Mouse (Mus musculus) embryonic stem cell, embryonic (primary cell): ENCODE measurements around the gene Rab37.

Experiments used
- CTCF ChIA-PET, 4 experiments: fragments of 300-600 bp in 2 of 4; fragments of 350-600 bp in 2 of 4; sonication (Branson Sonifier 250); formaldehyde crosslinking; loops; one replicate each; lab custom pipeline; 2022; ENCODE audit warnings: inconsistent platforms in 2 of 4; lab: Charles Lee
- POLR2A ChIA-PET, 4 experiments: fragments of 300-600 bp in 2 of 4; fragments of 350-600 bp in 2 of 4; sonication (Branson Sonifier 250); formaldehyde crosslinking; loops; one replicate each; lab custom pipeline; 2022; ENCODE audit warnings: antibody characterized with exemption in 4 of 4, inconsistent platforms in 1 of 4; lab: Charles Lee

Rab37 gene

DNA sequence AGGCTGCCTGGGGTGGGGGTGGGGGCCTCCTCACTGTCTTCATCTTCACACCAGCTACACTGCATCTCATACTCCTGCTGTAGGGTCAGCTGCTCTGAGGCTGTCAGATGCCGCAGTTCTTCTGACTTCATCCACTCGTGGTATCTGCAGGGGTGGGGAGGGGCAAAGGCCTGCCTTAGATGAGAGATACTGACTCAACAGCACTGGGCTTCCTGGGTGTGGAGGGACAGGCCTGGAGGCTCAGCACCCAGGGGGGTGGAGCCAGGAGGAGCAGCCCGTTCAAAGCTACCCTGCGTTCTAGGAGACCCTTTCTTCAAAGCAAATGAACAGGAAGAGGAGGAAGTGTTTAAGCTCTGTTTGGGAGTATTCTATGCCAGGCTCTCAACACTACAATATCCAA is 93.7 kb downstream of the Rab37 start:
- POLR2A ChIA-PET: interaction anchor here in 2 of 4 experiments (0.9 to 8.0 kb wide), 4 partner anchors 11 to 278 kb away, joined by 3 to 57 read pairs (median 12); partner anchors contain the start of genes Slc9a3r1 (in 2 of the 2) and Slc16a5 (in 1 of the 2)

DNA sequence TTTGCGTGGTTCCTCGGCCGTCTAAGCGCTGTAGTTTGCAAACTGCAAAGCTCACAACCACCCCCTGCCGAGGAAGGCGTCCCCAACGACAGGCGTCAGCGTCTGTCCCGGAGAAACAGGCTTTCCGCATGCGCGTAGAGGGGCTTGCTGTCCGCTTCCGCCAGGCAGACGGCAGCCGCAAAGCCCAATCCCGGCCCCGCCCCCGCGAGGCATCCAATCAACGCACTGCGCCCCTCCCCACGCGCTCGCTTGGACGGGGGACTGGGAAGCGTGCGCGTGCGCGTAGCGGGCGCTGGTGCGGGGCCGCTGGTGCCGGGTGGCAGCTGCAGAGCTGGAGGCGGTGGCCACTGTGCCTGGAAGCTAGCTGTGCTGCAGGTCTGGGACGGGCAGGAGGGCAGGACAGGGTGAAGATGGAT is 96.0 kb downstream of the Rab37 start, which contains the start of gene Tmem104:
TSS of gene Tmem104 (plus strand) at position 264 of the 416 bp plus-strand sequence.
- ChIA-PET POLR2A (interaction anchor here (0.5 to 8.0 kb wide), 30 partner anchors 9 to 349 kb away, joined by 3 to 57 read pairs (median 4); partner anchors contain the start of genes Slc9a3r1 (in 4 of the 4), Fdxr (in 3 of the 4), Grin2c (in 2 of the 4) and Jpt1 (in 1 of the 4)), CTCF (interaction anchor here in 3 of 4 experiments (0.6 to 2.2 kb wide), 10 partner anchors 14 to 322 kb away, joined by 3 to 13 read pairs (median 6); partner anchors contain the start of gene Slc9a3r1 (in 1 of the 3))

More for the DNA sequence above, 93.7 kb downstream of the Rab37 start:
- CTCF ChIA-PET: interaction anchor here in 2 of 4 experiments (0.6 to 1.4 kb wide), 4 partner anchors 17 to 367 kb away, joined by 3 to 4 read pairs (median 4); no protein-coding TSS in a partner anchor

DNA sequence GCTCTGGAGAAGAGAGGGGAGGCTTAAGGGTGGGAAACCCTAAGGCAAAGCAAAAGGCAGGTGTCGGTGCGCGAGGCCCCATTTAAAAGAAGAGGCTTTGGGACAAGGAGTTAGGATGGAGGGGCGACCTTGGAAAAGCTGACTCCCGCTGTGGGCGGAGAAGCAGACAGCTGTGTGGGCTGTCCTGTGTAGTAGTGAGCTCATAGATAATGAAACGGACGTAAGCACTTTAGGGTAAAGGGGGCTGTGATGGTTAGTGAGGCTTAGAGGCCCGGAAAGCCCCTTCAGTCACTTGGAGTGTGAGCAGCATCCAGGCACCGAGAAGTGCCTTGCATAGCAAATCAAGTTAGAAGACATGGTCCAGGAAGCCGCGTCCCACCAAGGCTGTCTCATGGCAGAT is 96.5 kb downstream of the Rab37 start, which contains the start of gene Nat9:
TSS of gene Nat9 (minus strand) at position 167 of the 400 bp plus-strand sequence.
- ChIA-PET CTCF (interaction anchor here in 3 of 4 experiments (0.8 to 2.2 kb wide), 9 partner anchors 14 to 311 kb away, joined by 3 to 13 read pairs (median 6); partner anchors contain the start of gene Slc9a3r1 (in 1 of the 3)), POLR2A (interaction anchor here in 3 of 4 experiments (0.6 to 8.0 kb wide), 32 partner anchors 10 to 349 kb away, joined by 3 to 57 read pairs (median 4); partner anchors contain the start of genes Fdxr (in 3 of the 3), Slc9a3r1 (in 3 of the 3), Grin2c (in 2 of the 3) and Jpt1 (in 1 of the 3))

DNA sequence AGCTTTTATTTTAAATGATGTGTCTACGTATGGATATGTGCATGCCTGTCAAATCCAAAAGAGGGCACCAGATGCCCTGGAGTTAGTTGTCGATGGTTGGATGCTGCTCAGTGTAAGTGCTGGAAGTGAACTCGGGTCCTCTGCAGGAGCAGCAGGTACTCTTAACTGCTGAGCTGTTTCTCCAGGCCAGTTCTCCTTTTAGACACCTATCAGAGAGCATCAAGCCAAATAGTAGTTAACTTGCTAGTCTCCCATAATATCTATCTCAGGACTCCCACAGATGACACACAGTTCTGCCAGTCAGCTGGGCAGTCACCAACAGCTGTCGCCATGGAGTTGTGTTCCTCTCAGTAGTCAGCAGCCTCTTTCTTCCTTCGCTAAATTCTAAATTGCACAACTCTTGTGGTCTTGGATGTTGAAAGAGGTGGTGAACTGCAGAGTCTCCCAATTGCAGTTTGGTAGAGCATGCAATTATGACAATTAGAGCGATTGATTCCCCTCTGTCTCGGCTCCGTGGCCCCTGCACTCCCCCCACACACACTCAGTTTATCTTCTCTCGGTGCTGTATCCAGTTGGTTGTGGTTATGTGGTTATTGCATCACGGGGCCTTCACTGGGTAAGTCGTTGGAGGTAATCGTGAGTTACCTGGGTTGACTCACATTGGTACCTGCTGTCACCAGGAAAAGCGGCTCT is 97.5 kb downstream of the Rab37 start:
- ChIA-PET CTCF (interaction anchor here in 3 of 4 experiments (1.2 to 2.2 kb wide), 4 partner anchors 13 to 310 kb away, joined by 3 to 13 read pairs (median 8); no protein-coding TSS in a partner anchor), POLR2A (interaction anchor here in 3 of 4 experiments (0.6 to 8.0 kb wide), 10 partner anchors 18 to 635 kb away, joined by 3 to 57 read pairs (median 6); partner anchors contain the start of genes Slc9a3r1 (in 2 of the 3) and Fdxr (in 1 of the 3))

DNA sequence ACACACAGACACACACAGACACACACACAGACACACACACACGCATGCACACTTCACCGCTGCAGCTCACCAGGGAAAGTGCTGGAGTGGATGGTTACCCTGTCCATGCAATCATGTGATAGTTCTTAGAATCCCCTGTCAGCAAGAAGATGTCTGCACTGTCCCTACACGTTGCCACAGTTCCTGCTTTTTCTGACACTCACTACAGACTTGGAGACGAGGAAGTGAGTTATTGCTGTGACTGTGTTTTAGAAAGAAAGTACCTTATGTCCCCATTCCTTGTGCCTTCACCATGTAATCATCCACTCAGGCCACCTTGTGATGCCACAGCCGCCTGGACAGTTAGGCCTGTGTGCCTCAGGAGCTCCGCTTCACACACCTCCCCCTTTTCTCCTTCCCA is 98.1 kb downstream of the Rab37 start:
- POLR2A ChIA-PET: interaction anchor here in 2 of 4 experiments (0.6 to 2.6 kb wide), 5 partner anchors 25 to 635 kb away, joined by 3 to 10 read pairs (median 4); partner anchors contain the start of genes Fdxr (in 1 of the 2) and Slc9a3r1 (in 1 of the 2)
- CTCF ChIA-PET: interaction anchor here in 2 of 4 experiments (1.0 kb wide), 2 partner anchors 13 to 26 kb away, joined by 4 to 5 read pairs; partner anchors contain the start of gene Slc9a3r1 (in 1 of the 2)

DNA sequence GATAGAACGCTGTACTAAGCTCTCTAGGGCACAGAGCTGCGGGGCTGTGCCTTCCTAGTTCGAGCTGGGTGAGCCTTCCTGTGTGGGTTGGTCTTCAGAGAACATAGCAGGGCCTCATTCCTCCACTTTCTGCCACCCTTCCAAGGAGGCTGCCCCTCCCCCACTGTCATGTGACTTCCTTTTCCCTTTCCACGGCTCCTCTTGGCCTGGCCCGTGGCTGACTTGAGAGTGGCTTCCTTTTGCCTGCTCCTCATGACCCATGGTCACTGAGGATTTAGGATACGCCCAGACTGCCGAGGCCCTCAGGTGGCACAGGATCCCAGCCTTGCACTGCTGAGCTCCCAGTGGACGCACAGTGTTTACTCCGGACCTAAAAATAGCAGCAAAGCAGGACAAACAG is 100.9 kb downstream of the Rab37 start:
- POLR2A ChIA-PET: interaction anchor here in 3 of 4 experiments (0.5 to 1.6 kb wide), 9 partner anchors 10 to 1859 kb away, joined by 3 to 5 read pairs (median 3); partner anchors contain the start of genes Fdxr (in 2 of the 3) and Slc9a3r1 (in 1 of the 3)
- CTCF ChIA-PET: interaction anchor here (0.6 to 2.1 kb wide), 7 partner anchors 10 to 127 kb away, joined by 3 to 8 read pairs (median 4); partner anchors contain the start of gene Slc9a3r1 (in 1 of the 4)

DNA sequence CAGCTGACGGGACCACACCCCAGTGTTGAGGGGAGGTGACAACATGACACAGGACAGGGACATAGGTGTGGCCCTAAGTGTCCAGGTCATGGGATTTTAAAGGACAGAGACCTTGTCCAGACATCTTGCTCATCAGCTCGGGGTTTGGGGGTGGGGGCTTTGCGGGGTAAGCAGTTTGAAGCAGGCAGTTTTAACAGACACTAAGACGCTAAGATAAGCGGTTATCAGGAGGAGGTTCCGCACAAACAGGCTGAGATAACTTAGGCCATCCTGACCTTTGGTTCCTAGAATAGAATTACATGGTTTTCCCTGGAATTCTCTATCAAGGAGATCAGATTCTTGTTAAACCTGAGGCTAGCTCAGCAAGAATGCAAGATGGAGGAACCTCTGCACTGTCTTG is 103.5 kb downstream of the Rab37 start:
- ChIA-PET CTCF (interaction anchor here in 2 of 4 experiments (0.6 to 1.1 kb wide), 4 partner anchors 12 to 31 kb away, joined by 3 to 5 read pairs (median 4); no protein-coding TSS in a partner anchor), POLR2A (interaction anchor here in 2 of 4 experiments (0.7 to 1.5 kb wide), 5 partner anchors 20 to 82 kb away, joined by 3 to 4 read pairs (median 3); partner anchors contain the start of genes Fdxr (in 1 of the 2) and Slc9a3r1 (in 1 of the 2))

DNA sequence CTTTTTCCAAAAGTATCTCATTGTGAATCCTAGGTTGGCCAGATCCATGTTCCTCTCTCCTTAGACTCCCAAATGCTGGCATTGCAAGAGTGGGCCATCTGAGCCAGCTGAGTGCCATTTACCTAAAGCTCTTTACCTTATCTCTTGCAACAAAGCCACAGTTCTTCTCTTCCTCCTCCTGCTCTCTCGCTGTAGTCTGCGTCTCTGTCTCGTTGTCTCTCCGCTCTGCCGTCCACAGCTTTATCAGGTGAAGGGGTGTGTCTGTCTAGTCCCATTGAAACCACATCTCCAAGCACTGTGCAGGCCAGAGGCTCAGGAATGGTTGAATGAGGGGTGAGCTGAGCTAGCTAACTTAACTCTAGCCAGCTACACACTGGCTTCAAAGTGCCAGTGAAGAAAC is 104.7 kb downstream of the Rab37 start:
- POLR2A ChIA-PET: interaction anchor here in 2 of 4 experiments (0.6 to 1.5 kb wide), 4 partner anchors 32 to 829 kb away, joined by 3 to 4 read pairs (median 4); partner anchors contain the start of gene Slc9a3r1 (in 1 of the 2)
- CTCF ChIA-PET: interaction anchor here in 3 of 4 experiments (0.6 to 1.5 kb wide), 5 partner anchors 29 to 743 kb away, joined by 3 to 7 read pairs (median 3); no protein-coding TSS in a partner anchor

DNA sequence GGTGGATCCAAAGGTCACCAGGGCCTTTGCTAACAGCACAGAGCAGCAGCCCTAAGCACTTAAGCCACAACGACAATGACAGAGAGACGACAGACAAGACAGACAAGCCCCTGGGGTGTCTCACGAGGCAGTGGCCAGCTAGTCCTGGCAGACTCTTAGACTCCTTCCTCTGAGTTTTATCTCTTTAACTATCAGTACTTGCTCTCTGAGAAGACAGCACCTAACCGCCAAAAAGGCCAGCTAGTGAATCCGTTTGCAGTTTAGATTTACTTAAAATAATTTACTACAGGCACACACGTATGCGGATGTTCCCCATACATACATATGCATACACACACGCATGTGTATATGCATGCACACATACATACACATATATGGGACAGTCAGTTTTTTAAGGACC is 106.3 kb downstream of the Rab37 start:
- POLR2A ChIA-PET: interaction anchor here in 1 of 4 experiments (1.5 kb wide), 1 partner anchor 79 kb away, joined by 5 read pairs; the partner anchor contains the start of gene Fdxr
- CTCF ChIA-PET: interaction anchor here in 1 of 4 experiments (1.2 kb wide), 1 partner anchor 26 kb away, joined by 6 read pairs; no protein-coding TSS in a partner anchor

DNA sequence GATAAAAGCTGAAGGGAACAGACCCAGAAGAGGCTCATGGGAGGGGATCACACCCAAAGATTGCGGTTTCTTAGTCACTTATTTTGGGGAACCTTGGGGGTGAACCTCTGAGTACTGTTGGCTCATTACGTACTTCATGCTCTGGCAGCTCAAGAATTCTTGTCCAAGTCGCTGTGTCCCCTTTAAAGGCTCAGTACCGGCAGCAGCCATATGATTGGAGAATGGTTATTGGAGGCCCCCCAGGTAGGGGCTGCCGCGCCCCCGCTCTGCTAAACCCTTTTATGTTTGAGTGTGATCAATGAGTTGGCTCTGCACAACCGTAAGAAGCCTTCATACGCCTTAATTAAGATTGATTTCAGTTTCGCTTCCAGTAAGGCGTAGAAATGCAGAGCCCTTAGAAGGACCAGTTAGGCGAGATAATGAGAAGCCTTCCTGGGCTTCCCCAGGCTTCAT is 107.7 kb downstream of the Rab37 start:
- ChIA-PET POLR2A (interaction anchor here in 2 of 4 experiments (0.6 to 0.8 kb wide), 4 partner anchors 13 to 99 kb away, joined by 3 to 5 read pairs (median 4); partner anchors contain the start of gene Fads6 (in 1 of the 2)), CTCF (interaction anchor here in 2 of 4 experiments (0.6 to 1.9 kb wide), 6 partner anchors 25 to 166 kb away, joined by 3 to 6 read pairs (median 4); partner anchors contain the start of gene Fads6 (in 1 of the 2))

DNA sequence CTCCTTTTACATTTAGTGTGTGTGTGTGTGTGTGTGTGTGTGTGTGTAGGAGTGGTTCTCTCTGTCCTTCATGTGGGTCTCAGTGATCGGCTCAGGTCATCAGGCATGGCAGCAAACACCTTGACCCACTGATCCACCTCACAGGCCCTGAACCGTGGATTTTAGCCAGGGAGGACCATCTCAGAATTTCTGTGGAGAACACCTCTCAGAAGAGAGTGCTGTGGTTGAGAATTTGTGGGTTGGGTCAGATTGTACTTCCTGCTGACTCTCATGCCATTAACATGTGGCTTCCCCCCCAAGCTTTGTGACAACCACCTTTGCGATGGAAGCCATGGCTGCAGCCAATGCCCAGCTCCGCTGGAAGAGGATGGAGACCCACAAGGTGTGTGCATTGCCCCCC is 109.3 kb downstream of the Rab37 start:
- POLR2A ChIA-PET: interaction anchor here in 3 of 4 experiments (0.5 to 1.6 kb wide), 7 partner anchors 13 to 395 kb away, joined by 3 to 4 read pairs (median 3); partner anchors contain the start of genes Nat9 (in 1 of the 3) and Tmem104 (in 1 of the 3)

DNA sequence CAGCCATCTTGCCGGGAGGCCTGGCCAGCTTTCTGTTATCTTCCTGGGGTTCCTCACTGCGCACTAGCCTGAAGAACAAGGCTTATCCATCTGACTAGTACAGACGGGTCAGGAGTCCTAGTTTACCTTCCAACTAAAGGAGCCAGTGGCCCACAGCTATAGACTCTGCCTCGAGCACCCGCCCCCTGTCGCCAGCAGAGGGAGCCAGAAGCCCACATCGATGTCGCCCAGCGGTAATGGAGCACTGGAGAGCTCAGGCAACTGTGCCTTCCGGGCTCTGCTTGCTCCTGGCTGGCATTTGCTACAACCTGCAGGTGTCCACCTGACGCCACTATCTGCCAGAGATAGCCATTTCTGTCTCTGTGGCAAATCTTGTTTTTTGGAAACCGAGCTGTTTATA is 111.1 kb downstream of the Rab37 start:
- ChIA-PET POLR2A (interaction anchor here in 3 of 4 experiments (0.8 to 3.5 kb wide), 32 partner anchors 9 to 117 kb away, joined by 3 to 16 read pairs (median 4); partner anchors contain the start of genes Fdxr (in 2 of the 3), Grin2c (in 2 of the 3), Fads6 (in 1 of the 3) and Slc9a3r1 (in 1 of the 3)), CTCF (interaction anchor here (0.5 to 3.3 kb wide), 139 partner anchors 9 to 1310 kb away, joined by 3 to 112 read pairs (median 4); partner anchors contain the start of genes Grin2c (in 4 of the 4), Fads6 (in 3 of the 4), Fdxr (in 3 of the 4) and Nat9 (in 3 of the 4))

More for the DNA sequence above, 109.3 kb downstream of the Rab37 start:
- CTCF ChIA-PET: interaction anchor here in 3 of 4 experiments (0.6 to 1.3 kb wide), 5 partner anchors 29 to 102 kb away, joined by 3 to 4 read pairs (median 4); no protein-coding TSS in a partner anchor

DNA sequence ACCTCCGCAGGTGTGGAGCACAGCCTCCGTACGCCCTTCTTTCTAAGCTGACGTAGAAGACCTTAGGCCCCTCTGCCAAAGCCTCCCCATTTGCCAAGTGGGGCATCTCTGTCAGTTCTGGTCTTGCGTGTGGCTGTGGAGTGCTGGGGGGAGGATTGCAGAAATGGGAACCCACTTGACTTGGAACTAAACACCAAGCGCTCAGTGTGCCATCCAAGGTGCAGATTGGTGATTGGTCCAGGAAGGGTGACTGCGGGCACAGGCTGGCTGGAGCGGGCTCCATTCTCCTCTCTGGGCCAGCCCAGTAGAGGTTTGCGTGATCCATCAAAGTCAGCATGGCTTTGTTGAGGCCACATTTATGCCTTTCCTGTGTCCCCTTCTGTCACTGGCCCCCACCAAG is 111.5 kb downstream of the Rab37 start:
- POLR2A ChIA-PET: interaction anchor here in 3 of 4 experiments (0.8 to 3.5 kb wide), 26 partner anchors 12 to 94 kb away, joined by 3 to 16 read pairs (median 4); partner anchors contain the start of genes Fdxr (in 2 of the 3), Grin2c (in 2 of the 3), Fads6 (in 1 of the 3) and Slc9a3r1 (in 1 of the 3)
- CTCF ChIA-PET: interaction anchor here (0.5 to 3.3 kb wide), 128 partner anchors 9 to 1310 kb away, joined by 3 to 112 read pairs (median 5); partner anchors contain the start of genes Grin2c (in 4 of the 4), Fads6 (in 3 of the 4), Fdxr (in 3 of the 4) and Nat9 (in 3 of the 4)

DNA sequence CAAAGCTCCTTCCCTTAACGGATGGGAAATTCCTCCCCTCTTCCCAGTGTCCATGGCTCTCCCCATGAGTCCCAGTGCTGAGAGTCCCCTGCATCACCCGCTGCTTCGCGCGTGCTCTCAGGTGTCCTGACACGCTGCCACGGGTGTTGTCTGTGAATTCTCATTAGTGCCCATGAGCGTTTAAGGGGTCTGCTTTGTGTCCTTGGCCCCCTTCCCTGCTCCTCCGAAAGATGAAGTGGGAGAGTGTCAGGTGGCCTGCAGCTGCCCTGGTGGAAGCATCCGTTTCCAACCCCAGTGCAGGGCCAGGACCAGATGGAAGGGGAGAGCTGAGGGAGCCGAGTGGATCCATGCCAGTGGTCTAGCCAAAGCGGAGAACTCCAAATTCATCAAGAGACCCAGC is 116.9 kb downstream of the Rab37 start:
- CTCF ChIA-PET: interaction anchor here in 2 of 4 experiments (0.7 to 2.2 kb wide), 2 partner anchors 17 kb away, joined by 3 to 9 read pairs; no protein-coding TSS in a partner anchor
- POLR2A ChIA-PET: interaction anchor here in 3 of 4 experiments (0.9 to 3.0 kb wide), 7 partner anchors 17 to 59 kb away, joined by 3 to 10 read pairs (median 3); partner anchors contain the start of genes Grin2c (in 2 of the 3) and Tmem104 (in 1 of the 3)

DNA sequence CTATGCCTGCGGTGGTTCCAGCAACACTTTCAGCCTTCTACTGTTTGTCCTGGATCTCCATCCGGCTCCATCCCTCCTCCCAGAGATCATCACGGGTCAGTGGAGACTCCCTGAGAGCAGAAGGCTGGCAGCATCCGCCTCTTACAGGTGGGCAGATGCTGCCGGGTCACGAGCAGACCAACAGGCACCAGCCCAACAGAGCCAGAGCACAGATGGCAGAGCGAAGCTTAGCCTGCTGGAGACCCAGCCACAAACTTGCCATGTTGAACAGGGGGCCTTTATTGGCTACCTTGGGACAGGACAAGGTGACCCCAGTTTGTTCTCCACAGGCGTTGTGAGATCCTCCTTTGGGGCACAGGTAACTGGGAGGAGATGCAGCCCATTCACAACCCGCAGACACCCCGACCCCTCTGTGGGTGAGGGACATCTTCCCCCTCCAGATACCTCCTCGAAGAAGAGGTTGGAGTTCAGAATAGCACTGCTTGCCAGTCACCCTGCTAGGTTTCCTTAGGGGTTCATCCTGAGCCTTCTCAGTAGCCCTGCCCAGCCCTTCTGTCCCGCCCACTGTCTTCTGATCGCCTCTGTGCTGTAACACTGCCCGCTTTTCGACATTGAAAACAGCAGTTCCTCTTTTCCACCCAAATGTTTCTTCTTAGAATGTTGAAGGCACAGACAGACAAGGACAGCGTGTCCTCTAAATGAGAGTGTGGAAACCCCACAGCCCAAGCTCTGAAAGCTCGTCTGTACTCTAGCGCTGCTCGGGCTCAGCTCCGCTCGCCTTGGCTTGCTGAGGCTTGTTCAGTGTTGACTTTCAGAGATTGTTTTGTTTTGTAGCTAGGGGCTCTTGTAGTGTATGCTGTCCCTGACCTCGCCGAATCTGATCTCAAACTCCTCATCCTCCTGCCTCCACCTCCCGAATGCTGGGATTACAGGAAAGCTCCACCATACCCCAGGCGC is 117.8 kb downstream of the Rab37 start:
- CTCF ChIA-PET: interaction anchor here in 3 of 4 experiments (0.6 to 2.2 kb wide), 5 partner anchors 16 to 407 kb away, joined by 3 to 9 read pairs (median 5); no protein-coding TSS in a partner anchor
- POLR2A ChIA-PET: interaction anchor here in 3 of 4 experiments (0.6 to 3.0 kb wide), 14 partner anchors 9 to 66 kb away, joined by 3 to 10 read pairs (median 3); partner anchors contain the start of genes Grin2c (in 2 of the 3) and Tmem104 (in 1 of the 3)
